Mouse (Mus musculus): ENCODE results near the gene Frmd6. TPM values are rescaled to one million over a fixed set of nuclear protein-coding genes. Genes with fewer than 3 reads are reported as not detected.

Frmd6 gene
- total and polyA plus RNA-seq, 3 experiments: 2.5 to 4.5 (median 3.5) TPM

DNA sequence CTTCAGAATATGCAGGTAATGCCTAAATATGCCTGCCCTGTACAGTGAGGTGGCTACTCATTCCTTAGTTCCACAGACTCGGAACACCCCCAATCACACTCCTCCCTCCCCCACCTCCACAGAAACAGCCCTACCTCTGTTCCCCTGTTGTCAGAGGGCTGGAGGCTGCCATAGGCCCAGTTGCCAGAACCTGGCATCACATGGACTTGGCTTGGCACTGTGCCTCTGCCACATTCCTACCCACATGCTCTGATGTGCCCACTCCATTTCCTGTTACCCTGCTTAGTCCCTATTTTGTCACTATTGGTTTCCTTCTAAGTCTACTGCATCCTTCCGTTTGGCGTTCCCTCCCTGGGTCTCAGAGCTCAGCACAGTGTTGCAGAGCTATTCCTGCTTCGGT is 56.5 kb downstream of the Frmd6 start:
- Histone ChIP-seq H3K4me1 (ENCODE audit: control insufficient read depth in 1 of 2, insufficient read depth in 2 of 2) (peaks cover 0 to 10% of the 10 kb centered on the region in 2 experiments; a peak in 2 of 4 replicates), H3K27me3 (replicated peaks) (no peaks in the 10 kb centered on the region), H3K9ac (ENCODE audit: insufficient read depth, low read depth) (no peak overlapping the region), H3K27ac (ENCODE audit: insufficient read depth, low read depth) (no peak overlapping the region), H3K36me3 (replicated peaks in 1 of 2; ENCODE audit: control insufficient read depth in 1 of 2, insufficient read depth in 1 of 2, low read length in 1 of 2) (peaks cover 0 to 24% of the 10 kb centered on the region in 2 experiments), H3K4me2 (ENCODE audit: insufficient read depth, low read depth, poor library complexity, severe bottlenecking) (no peak overlapping the region), H3K79me2 (replicated peaks; ENCODE audit: control insufficient read depth, extremely low read depth, insufficient read depth, poor library complexity, severe bottlenecking) (no peaks in the 10 kb centered on the region), H3K9me3 (replicated peaks; ENCODE audit: low read length) (no peaks in the 10 kb centered on the region), H3K4me3 (replicated peaks in 1 of 3; ENCODE audit: low read depth in 2 of 3, low read length in 2 of 3, poor library complexity in 1 of 3) (no peak overlapping the region)
- no peak for DNase-seq (ENCODE audit: extremely low read depth)
- TF ChIP-seq BHLHE40 (IDR thresholded peaks at IDR 0.05; ENCODE audit: low read depth, low read length): no peak
- in situ Hi-C loops (cut with MboI; ENCODE audit: low pct_ligation_motif_present, low pct_unique_long_range_greater_than_20kb, low sequenced_read_pairs) (no loop called here), dilution Hi-C loops (cut with MboI; ENCODE audit: extremely low pct_ligation_motif_present, extremely low pct_unique_long_range_greater_than_20kb, low sequenced_read_pairs) (no loop called here)

DNA sequence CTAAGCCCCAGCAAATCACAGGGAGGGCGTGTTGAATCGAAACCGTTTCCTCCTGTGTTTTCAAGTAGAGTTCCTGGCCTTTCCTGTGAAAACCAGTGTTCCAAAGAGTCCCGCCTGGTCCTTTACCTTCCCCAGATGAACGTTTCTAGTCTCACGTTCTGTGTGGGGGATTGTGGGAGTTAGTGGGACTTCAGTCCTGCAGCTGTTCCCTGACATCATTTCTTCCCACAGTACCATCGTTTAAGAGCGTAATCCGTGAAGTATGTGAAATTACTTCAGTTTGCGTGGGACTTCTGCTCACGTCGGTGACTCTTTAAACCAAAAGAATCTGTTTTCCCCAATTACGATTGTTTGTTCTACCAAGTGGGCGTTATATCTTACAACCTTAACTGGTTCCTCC is 57.8 kb downstream of the Frmd6 start:
- H3K4me1 ChIP-seq (ENCODE audit: control insufficient read depth in 1 of 2, insufficient read depth in 2 of 2): peaks cover 0 to 10% of the 10 kb centered on the region in 2 experiments; a peak in 2 of 4 replicates
- in situ Hi-C loops (cut with MboI; ENCODE audit: low pct_ligation_motif_present, low pct_unique_long_range_greater_than_20kb, low sequenced_read_pairs) (no loop called here), dilution Hi-C loops (cut with MboI; ENCODE audit: extremely low pct_ligation_motif_present, extremely low pct_unique_long_range_greater_than_20kb, low sequenced_read_pairs) (no loop called here)
- no peaks in the 10 kb centered on the region for H3K9me3 ChIP-seq (replicated peaks; ENCODE audit: low read length)
- no peak overlapping the region for H3K4me3 ChIP-seq (replicated peaks in 1 of 3; ENCODE audit: low read depth in 2 of 3, low read length in 2 of 3, poor library complexity in 1 of 3)
- H3K79me2 ChIP-seq (replicated peaks; ENCODE audit: control insufficient read depth, extremely low read depth, insufficient read depth, poor library complexity, severe bottlenecking): no peaks in the 10 kb centered on the region
- TF ChIP-seq IRF4 (IDR thresholded peaks at IDR 0.05; ENCODE audit: low read depth, low read length): no peak
- TF ChIP-seq TBP (conservative IDR thresholded peaks at IDR 0.05; ENCODE audit: low read depth, low read length): no peak
- H3K27me3 ChIP-seq (replicated peaks): no peaks in the 10 kb centered on the region
- no peak overlapping the region for H3K9ac ChIP-seq (ENCODE audit: insufficient read depth, low read depth)
- H3K36me3 ChIP-seq (replicated peaks in 1 of 2; ENCODE audit: control insufficient read depth in 1 of 2, insufficient read depth in 1 of 2, low read length in 1 of 2): peaks cover 0 to 22% of the 10 kb centered on the region in 2 experiments
- no peak for DNase-seq (ENCODE audit: extremely low read depth)
- H3K4me2 ChIP-seq (ENCODE audit: insufficient read depth, low read depth, poor library complexity, severe bottlenecking): no peak overlapping the region
- H3K27ac ChIP-seq (ENCODE audit: insufficient read depth, low read depth): no peak overlapping the region

DNA sequence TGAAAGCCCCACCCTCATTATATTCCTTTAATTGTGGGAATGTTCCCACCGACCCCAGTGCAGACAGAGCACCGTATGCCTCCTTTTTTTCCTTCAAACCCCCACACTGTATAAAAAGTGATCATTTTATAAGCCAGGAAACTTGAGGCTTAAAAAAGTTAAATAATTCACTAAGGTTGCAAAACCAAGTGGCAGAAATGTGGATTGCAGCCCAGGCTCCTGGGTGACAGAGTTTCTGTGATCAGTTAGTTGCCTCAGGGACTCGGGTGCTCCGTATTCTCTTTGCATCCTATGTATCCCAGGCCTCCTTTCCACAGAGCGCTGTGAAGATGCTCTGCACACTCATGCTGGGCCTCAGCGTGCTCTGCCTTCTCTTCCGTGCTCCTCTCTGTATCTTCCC is 58.8 kb downstream of the Frmd6 start:
- H3K4me1 ChIP-seq (ENCODE audit: control insufficient read depth in 1 of 2, insufficient read depth in 2 of 2): peaks cover 0 to 10% of the 10 kb centered on the region in 2 experiments; a peak in 2 of 4 replicates
- dilution Hi-C loops (cut with MboI; ENCODE audit: extremely low pct_ligation_motif_present, extremely low pct_unique_long_range_greater_than_20kb, low sequenced_read_pairs) (no loop called here), in situ Hi-C loops (cut with MboI; ENCODE audit: low pct_ligation_motif_present, low pct_unique_long_range_greater_than_20kb, low sequenced_read_pairs) (no loop called here)
- no peak overlapping the region for H3K9ac ChIP-seq (ENCODE audit: insufficient read depth, low read depth)
- no peaks in the 10 kb centered on the region for H3K9me3 ChIP-seq (replicated peaks; ENCODE audit: low read length)
- peaks cover 0 to 21% of the 10 kb centered on the region in 2 experiments for H3K36me3 ChIP-seq (replicated peaks in 1 of 2; ENCODE audit: control insufficient read depth in 1 of 2, insufficient read depth in 1 of 2, low read length in 1 of 2)
- no peak for TF ChIP-seq RAD21 (IDR thresholded peaks at IDR 0.05; ENCODE audit: low read depth, low read length)
- no peak for TF ChIP-seq NRF1 (IDR thresholded peaks at IDR 0.05; ENCODE audit: low read depth, low read length)
- no peak for TF ChIP-seq POLR2A (IDR thresholded peaks at IDR 0.05; ENCODE audit: low read depth, low read length)
- no peak for TF ChIP-seq KAT2A (IDR thresholded peaks at IDR 0.05; ENCODE audit: insufficient replicate concordance, low read length)
- no peak for TF ChIP-seq CHD2 (IDR thresholded peaks at IDR 0.05; ENCODE audit: low read length)
- no peak for TF ChIP-seq MAZ (IDR thresholded peaks at IDR 0.05; ENCODE audit: low read depth, low read length)
- TF ChIP-seq MYC (IDR thresholded peaks at IDR 0.05; ENCODE audit: low read depth, low read length): no peak
- DNase-seq (ENCODE audit: extremely low read depth): no peak
- H3K4me3 ChIP-seq (replicated peaks in 1 of 3; ENCODE audit: low read depth in 2 of 3, low read length in 2 of 3, poor library complexity in 1 of 3): no peak overlapping the region
- H3K27me3 ChIP-seq (replicated peaks): no peaks in the 10 kb centered on the region
- H3K79me2 ChIP-seq (replicated peaks; ENCODE audit: control insufficient read depth, extremely low read depth, insufficient read depth, poor library complexity, severe bottlenecking): no peaks in the 10 kb centered on the region
- no peak overlapping the region for H3K4me2 ChIP-seq (ENCODE audit: insufficient read depth, low read depth, poor library complexity, severe bottlenecking)
- H3K27ac ChIP-seq (ENCODE audit: insufficient read depth, low read depth): no peak overlapping the region
